Mouse (Mus musculus) kidney, embryonic 15.5 days (tissue): ENCODE measurements around the gene Olfr1062. TPM values are rescaled to one million over a fixed set of nuclear protein-coding genes. Genes with fewer than 3 reads are reported as not detected.
A peak's percentile ranks its signal among the peaks of the same experiment; 100 is the strongest.
"Not testable (repeated sequence)": the region's sequence is repeated elsewhere in the genome, so short reads cannot be mapped to it uniquely, and the experiment has no call there.

Experiments used
- ATAC-seq: fragments of 200-750 bp; cut with Nextera tagmentation; replicated peaks from 2 replicates; pipeline ENCODE4 v1.8.0; 2017; ENCODE audit warnings: moderate TSS enrichment; ENCODE audit not compliant: low FRiP score
- H3K27ac ChIP-seq: fragments of 300-500 bp; sonication (generic); 2 replicates; pipeline ENCODE4 v1.5.1; 2015; ENCODE audit warnings: mild to moderate bottlenecking, inconsistent platforms
- H3K27me3 ChIP-seq: fragments of 300-500 bp; sonication (generic); 2 replicates; pipeline ENCODE4 v1.6.1; 2015; ENCODE audit warnings: inconsistent platforms
- H3K36me3 ChIP-seq: fragments of 300-500 bp; sonication (generic); 2 replicates; pipeline ENCODE4 v1.6.1; 2015; ENCODE audit warnings: inconsistent platforms
- H3K4me1 ChIP-seq: fragments of 300-500 bp; sonication (generic); 2 replicates; pipeline ENCODE4 v1.6.1; 2015; ENCODE audit warnings: inconsistent platforms
- H3K4me2 ChIP-seq: fragments of 300-500 bp; sonication (generic); 2 replicates; pipeline ENCODE4 v1.6.1; 2015; ENCODE audit warnings: moderate library complexity, mild to moderate bottlenecking, inconsistent platforms
- H3K4me3 ChIP-seq: fragments of 300-500 bp; sonication (generic); replicated peaks from 2 replicates; pipeline ENCODE4 v1.5.1; 2015; ENCODE audit warnings: mild to moderate bottlenecking, inconsistent platforms
- H3K9ac ChIP-seq: fragments of 300-500 bp; sonication (generic); 2 replicates; pipeline ENCODE4 v1.6.1; 2015; ENCODE audit warnings: mild to moderate bottlenecking, inconsistent platforms
- H3K9me3 ChIP-seq: fragments of 300-500 bp; sonication (generic); replicated peaks from 2 replicates; pipeline ENCODE4 v1.6.1; 2016; ENCODE audit warnings: inconsistent platforms
- WGBS: fragments of 180-500 bp; shearing (Covaris S2); methylation state at CpG from one replicate; pipeline ENCODE4 v1.1.7; 2015; ENCODE audit warnings: mixed read lengths; 5-methylcytosine and 5-hydroxymethylcytosine counted together
- polyA plus RNA-seq: library from polyadenylated mRNA; unstranded; fragments of >200 nt; fragmentation: Nextera tagmentation; extraction: Ambion mirVana; gene quantifications from 2 replicates; pipeline ENCODE4 v1.2.1, GENCODE M21; 2015

Olfr1062 gene
- not detected in 2 replicates for polyA plus RNA-seq

- not testable (repeated sequence) for H3K4me3 ChIP-seq, H3K9ac ChIP-seq, H3K4me1 ChIP-seq, H3K4me2 ChIP-seq, H3K36me3 ChIP-seq, H3K9me3 ChIP-seq, H3K27ac ChIP-seq, ATAC-seq, H3K27me3 ChIP-seq
Measured at GRCm38 (mm10) chr2:86426649-86427048, at the start of gene Olfr1062. Gene Olfr1062, minus strand, starts transcription at chr2:86426749.

- H3K4me1 ChIP-seq = no peaks in the 10 kb centered on the region
- ATAC-seq = peak; percentile 69; the same call in 1 of the 2 replicates
- no peak overlapping the region for H3K9ac ChIP-seq
- H3K27me3 ChIP-seq = no peaks in the 10 kb centered on the region
- H3K36me3 ChIP-seq = no peaks in the 10 kb centered on the region
- no peaks in the 10 kb centered on the region for H3K9me3 ChIP-seq
- H3K27ac ChIP-seq = no peak overlapping the region
- no peak overlapping the region for H3K4me3 ChIP-seq
- peak overlapping the region; percentile 32; the same call in 1 of the 2 replicates for H3K4me2 ChIP-seq
- WGBS = 37% methylated on average over 10 of the region's 10 CpGs
Measured at GRCm38 (mm10) chr2:86464442-86465109, 38.0 kb upstream of the Olfr1062 start.

GRCm38 (mm10) chr2:86460434-86460833 is 33.9 kb upstream of the Olfr1062 start:
- no peak overlapping the region for H3K9ac ChIP-seq
- H3K27me3 ChIP-seq = no peaks in the 10 kb centered on the region
- H3K4me3 ChIP-seq = no peak overlapping the region
- H3K27ac ChIP-seq = no peak overlapping the region
- ATAC-seq = no peak
- no peaks in the 10 kb centered on the region for H3K4me1 ChIP-seq
- no peaks in the 10 kb centered on the region for H3K9me3 ChIP-seq
- H3K36me3 ChIP-seq = no peaks in the 10 kb centered on the region
- WGBS = 87% methylated on average over 1 of the region's 1 CpGs
- no peak overlapping the region for H3K4me2 ChIP-seq

GRCm38 (mm10) chr2:86456169-86456568 is 29.6 kb upstream of the Olfr1062 start, which contains the start of gene Olfr1066:
Gene Olfr1066, minus strand, starts transcription at chr2:86456269.
- H3K4me1 ChIP-seq = no peaks in the 10 kb centered on the region

GRCm38 (mm10) chr2:86450491-86450890 is 23.9 kb upstream of the Olfr1062 start, which contains the start of gene Olfr1065:
Gene Olfr1065, minus strand, starts transcription at chr2:86450591.
- not testable (repeated sequence) for H3K4me2 ChIP-seq, H3K36me3 ChIP-seq, H3K27ac ChIP-seq, H3K9ac ChIP-seq, H3K4me1 ChIP-seq, H3K9me3 ChIP-seq, H3K27me3 ChIP-seq, ATAC-seq, H3K4me3 ChIP-seq
- no CpG with 5 or more reads among the region's 1 CpGs for WGBS

More at GRCm38 (mm10) chr2:86456169-86456568, 29.6 kb upstream of the Olfr1062 start, which contains the start of gene Olfr1066:
- Histone ChIP-seq H3K4me2 (no peak within 1 kb of the TSS), H3K36me3 (no peaks in the 10 kb centered on the region), H3K27ac (no peak within 1 kb of the TSS), H3K27me3 (no peaks in the 10 kb centered on the region), H3K9me3 (no peaks in the 10 kb centered on the region), H3K9ac (no peak within 1 kb of the TSS), H3K4me3 (no peak within 1 kb of the TSS)
- 87% methylated on average over 1 of the region's 1 CpGs for WGBS
- ATAC-seq = no peak

GRCm38 (mm10) chr2:86442101-86442500 is 15.6 kb upstream of the Olfr1062 start:
- not testable (repeated sequence) for H3K9ac ChIP-seq, H3K27ac ChIP-seq, H3K4me1 ChIP-seq, H3K36me3 ChIP-seq, H3K27me3 ChIP-seq, ATAC-seq, H3K4me2 ChIP-seq, H3K4me3 ChIP-seq, H3K9me3 ChIP-seq
- WGBS = 76% methylated on average over 1 of the region's 1 CpGs

- not testable (repeated sequence) for H3K4me2 ChIP-seq, H3K4me3 ChIP-seq, H3K9ac ChIP-seq, ATAC-seq, H3K4me1 ChIP-seq, H3K9me3 ChIP-seq, H3K27me3 ChIP-seq, H3K27ac ChIP-seq, H3K36me3 ChIP-seq
- WGBS = 95% methylated on average over 8 of the region's 8 CpGs
Measured at GRCm38 (mm10) chr2:86428511-86428910, 2.0 kb upstream of the Olfr1062 start.

- H3K4me1 ChIP-seq = no peaks in the 10 kb centered on the region
- H3K36me3 ChIP-seq = no peaks in the 10 kb centered on the region
- no peak within 1 kb of the TSS for H3K4me3 ChIP-seq
- H3K27me3 ChIP-seq = no peaks in the 10 kb centered on the region
- no peaks in the 10 kb centered on the region for H3K9me3 ChIP-seq
- no peak within 1 kb of the TSS for H3K4me2 ChIP-seq
- no peak for ATAC-seq
- 77% methylated on average over 1 of the region's 1 CpGs for WGBS
- H3K27ac ChIP-seq = no peak within 1 kb of the TSS
- H3K9ac ChIP-seq = no peak within 1 kb of the TSS
Measured at GRCm38 (mm10) chr2:86413950-86414349, 12.6 kb downstream of the Olfr1062 start, which contains the start of gene Olfr1061. Gene Olfr1061, minus strand, starts transcription at chr2:86414050.

- no peaks in the 10 kb centered on the region for H3K4me1 ChIP-seq
- WGBS = 89% methylated on average over 2 of the region's 2 CpGs
- no peak overlapping the region for H3K27ac ChIP-seq
- H3K36me3 ChIP-seq = no peaks in the 10 kb centered on the region
- H3K4me2 ChIP-seq = no peak overlapping the region
- H3K27me3 ChIP-seq = no peaks in the 10 kb centered on the region
- H3K4me3 ChIP-seq = no peak overlapping the region
- no peak for ATAC-seq
- no peaks in the 10 kb centered on the region for H3K9me3 ChIP-seq
- no peak overlapping the region for H3K9ac ChIP-seq
Measured at GRCm38 (mm10) chr2:86395114-86395513, 31.4 kb downstream of the Olfr1062 start.

- H3K9me3 ChIP-seq, H3K27me3 ChIP-seq, H3K4me3 ChIP-seq, H3K36me3 ChIP-seq, ATAC-seq, H3K4me2 ChIP-seq, H3K4me1 ChIP-seq, H3K9ac ChIP-seq, H3K27ac ChIP-seq: not testable (repeated sequence)
Measured at GRCm38 (mm10) chr2:86388461-86388860, 38.1 kb downstream of the Olfr1062 start, which contains the start of gene Olfr1058. Gene Olfr1058, minus strand, starts transcription at chr2:86388561.

- Histone ChIP-seq H3K9ac (no peak within 1 kb of the TSS), H3K27me3 (no peaks in the 10 kb centered on the region), H3K9me3 (no peaks in the 10 kb centered on the region), H3K4me1 (no peaks in the 10 kb centered on the region), H3K4me3 (no peak within 1 kb of the TSS), H3K27ac (no peak within 1 kb of the TSS), H3K4me2 (no peak within 1 kb of the TSS), H3K36me3 (no peaks in the 10 kb centered on the region)
- ATAC-seq = no peak
Measured at GRCm38 (mm10) chr2:86378293-86378692, 48.3 kb downstream of the Olfr1062 start, which contains the start of gene Olfr1057. Gene Olfr1057, minus strand, starts transcription at chr2:86378393.
